Mouse (Mus musculus): ENCODE measurements around the gene Gpr22.

Gene Gpr22

GRCm38 (mm10) chr12:31665999-31666398 lies 47.7 kb downstream of the Gpr22 start:
- no peak for DNase-seq
